Mouse (Mus musculus) G1E (cell line): Measurements from ENCODE around the gene Gm6583. TPM values are rescaled to one million over a fixed set of nuclear protein-coding genes. Genes with fewer than 3 reads are reported as not detected.

Experiments used
- ATAC-seq: 2 replicates; pipeline ENCODE4 v1.8.0; 2016; ENCODE audit warnings: mild to moderate bottlenecking; ENCODE audit not compliant: insufficient number of reproducible peaks, poor library complexity, low FRiP score, severe bottlenecking; ENCODE audit errors: extremely low read depth
- DNase-seq: peaks from one replicate; pipeline ENCODE4 v3.0.0; 2012; ENCODE audit warnings: low spot score
- H3K27me3 ChIP-seq: 2 replicates; pipeline ENCODE4 v1.6.1; 2012; ENCODE audit warnings: mild to moderate bottlenecking, low read length, inconsistent platforms; ENCODE audit not compliant: insufficient read depth
- H3K36me3 ChIP-seq: replicated peaks from 2 replicates; pipeline ENCODE3; 2012; ENCODE audit warnings: mild to moderate bottlenecking, inconsistent platforms
- H3K4me1 ChIP-seq: 2 replicates; pipeline ENCODE4 v1.6.1; 2012; ENCODE audit warnings: low read depth, low read length, inconsistent platforms, mixed read lengths; ENCODE audit not compliant: insufficient read depth
- H3K4me3 ChIP-seq: 2 replicates; pipeline ENCODE4 v1.5.1; 2012; ENCODE audit warnings: low read depth, mild to moderate bottlenecking, inconsistent platforms, low read length, moderate library complexity, mixed read lengths
- H3K9me3 ChIP-seq: replicated peaks from 2 replicates; pipeline ENCODE4 v1.6.1; 2012; ENCODE audit warnings: inconsistent platforms
- CTCF ChIP-seq: IDR thresholded peaks from 2 replicates; pipeline ENCODE4 v1.5.1; 2012; ENCODE audit warnings: low read depth, low read length, inconsistent platforms, mixed read lengths
- GATA1 ChIP-seq: IDR thresholded peaks from 2 replicates; pipeline ENCODE4 v1.6.1; 2012; ENCODE audit warnings: borderline replicate concordance, low read length, inconsistent platforms, mixed read lengths
- GATA2 ChIP-seq: IDR thresholded peaks from 2 replicates; pipeline ENCODE4 v1.6.1; 2012; ENCODE audit warnings: low read depth, low read length, inconsistent platforms, borderline replicate concordance
- POLR2AphosphoS5 ChIP-seq: IDR thresholded peaks from 2 replicates; pipeline ENCODE4 v1.6.1; 2012; ENCODE audit warnings: low read depth, low read length, inconsistent platforms; ENCODE audit not compliant: insufficient replicate concordance
- TAL1 ChIP-seq: conservative IDR thresholded peaks from 2 replicates; pipeline ENCODE4 v1.6.1; 2012; ENCODE audit warnings: low read depth, low read length, inconsistent platforms, mixed read lengths
- polyA plus RNA-seq: library from polyadenylated mRNA; stranded (reverse); fragments of >175 nt; gene quantifications from 2 replicates; pipeline ENCODE4 v1.2.3, GENCODE M21; 2012
- total RNA-seq, 2 experiments: library from RNA; stranded (forward) in 1 of 2; stranded (reverse) in 1 of 2; fragments of 200-1000 nt in 1 of 2; fragments of >200 nt in 1 of 2; fragmentation: Nextera tagmentation in 1 of 2; gene quantifications; 2 replicates each; pipeline ENCODE4 v1.2.3; 2014 to 2017

The Gm6583 gene
- total and polyA plus RNA-seq, 3 experiments: not detected

- no peaks in the 10 kb centered on the region; the same call in 1 of the 2 replicates for H3K4me1 ChIP-seq
- H3K27me3 ChIP-seq: peaks cover 6% of the 10 kb centered on the region; the same call in 1 of the 2 replicates
- TF ChIP-seq TAL1 (no peak), POLR2AphosphoS5 (no peak), GATA1 (no peak), CTCF (no peak), GATA2 (no peak)
- H3K4me3 ChIP-seq: no peak overlapping the region
- peaks cover 16% of the 10 kb centered on the region for H3K9me3 ChIP-seq
- H3K36me3 ChIP-seq: no peaks in the 10 kb centered on the region
- DNase-seq (no peak), ATAC-seq (no peak)
Observed at GRCm38 (mm10) chr5:112393741-112394414, 38.0 kb upstream of the Gm6583 start.

DNA sequence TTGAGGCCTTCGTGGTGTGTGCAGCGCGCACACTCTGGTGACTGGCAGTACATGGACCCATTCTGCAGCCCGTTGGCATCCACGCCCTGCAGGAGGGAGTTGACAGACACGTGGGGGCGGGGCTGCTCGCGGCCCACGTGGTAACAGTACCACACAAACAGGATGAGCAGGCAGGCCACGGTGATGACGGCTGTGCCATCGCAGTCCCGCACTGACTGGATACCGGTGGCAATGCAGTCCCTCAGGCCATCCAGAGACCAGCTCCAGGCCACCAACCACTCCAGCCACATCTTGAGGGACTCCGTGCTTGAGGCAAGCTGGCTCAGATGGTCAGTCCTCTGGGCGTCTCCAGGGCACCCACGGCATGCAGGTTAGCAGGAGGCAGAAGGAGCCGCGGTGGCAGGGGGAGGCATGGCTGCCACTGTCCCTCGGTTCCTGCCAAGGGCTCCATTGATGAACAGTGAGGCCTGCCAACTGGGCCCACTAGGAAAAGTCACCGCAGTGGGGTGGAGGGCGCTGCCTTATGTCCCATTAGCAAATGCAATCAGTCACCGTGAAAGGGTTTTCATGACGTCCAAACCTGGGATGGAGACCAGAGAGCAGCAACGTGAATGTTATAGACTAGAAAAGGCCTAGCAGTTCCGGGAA is 36.0 kb upstream of the Gm6583 start:
- no peak for ATAC-seq
- TF ChIP-seq GATA2 (no peak), CTCF (no peak), POLR2AphosphoS5 (no peak), GATA1 (no peak), TAL1 (no peak)
- no peak for DNase-seq
- H3K36me3 ChIP-seq: no peaks in the 10 kb centered on the region
- H3K4me1 ChIP-seq: no peaks in the 10 kb centered on the region; the same call in 1 of the 2 replicates
- H3K27me3 ChIP-seq: peaks cover 12% of the 10 kb centered on the region
- 0 out of 2 replicates have a peak overlapping the region, but pooled peaks have one; percentile 13 for H3K4me3 ChIP-seq
- H3K9me3 ChIP-seq: peaks cover 14% of the 10 kb centered on the region

GRCm38 (mm10) chr5:112391002-112391401 is 35.2 kb upstream of the Gm6583 start:
- DNase-seq: no peak
- ATAC-seq: no peak
- peaks cover 14% of the 10 kb centered on the region for H3K9me3 ChIP-seq
- peaks cover 12% of the 10 kb centered on the region for H3K27me3 ChIP-seq
- no peak for TF ChIP-seq GATA1
- no peak for TF ChIP-seq CTCF
- TF ChIP-seq GATA2: no peak
- no peak for TF ChIP-seq POLR2AphosphoS5
- no peak for TF ChIP-seq TAL1
- H3K4me1 ChIP-seq: peaks cover 6% of the 10 kb centered on the region
- H3K36me3 ChIP-seq: no peaks in the 10 kb centered on the region
- H3K4me3 ChIP-seq: no peak overlapping the region

DNA sequence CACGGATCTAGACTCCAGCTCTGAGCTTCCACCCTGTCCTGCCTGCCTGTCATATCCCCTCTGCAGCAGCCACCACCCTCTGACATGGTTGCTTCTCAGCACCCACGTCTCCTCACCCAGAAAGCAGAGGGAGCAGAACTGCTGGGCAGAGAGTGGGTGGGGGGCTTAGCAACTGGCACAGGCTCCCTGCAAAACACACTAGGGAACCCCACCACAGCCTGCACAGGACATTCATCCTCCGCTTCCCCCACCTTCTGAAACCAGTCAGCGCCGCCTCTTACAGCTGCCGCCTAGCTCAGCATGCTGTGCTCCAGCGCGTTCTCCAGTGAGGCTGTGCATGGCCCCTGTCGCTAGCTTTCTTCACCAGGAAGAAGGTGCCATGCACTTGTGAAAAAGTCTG is 33.5 kb upstream of the Gm6583 start:
- no peak for DNase-seq
- peaks cover 14% of the 10 kb centered on the region for H3K4me1 ChIP-seq
- no peak overlapping the region for H3K4me3 ChIP-seq
- H3K27me3 ChIP-seq: peaks cover 8% of the 10 kb centered on the region
- TF ChIP-seq GATA2 (no peak), CTCF (no peak), GATA1 (no peak)
- ATAC-seq: no peak
- peaks cover 4% of the 10 kb centered on the region for H3K9me3 ChIP-seq
- no peaks in the 10 kb centered on the region for H3K36me3 ChIP-seq

- DNase-seq: no peak
- ATAC-seq: no peak
- Histone ChIP-seq H3K27me3 (peaks cover 9% of the 10 kb centered on the region), H3K4me1 (peaks cover 17% of the 10 kb centered on the region), H3K9me3 (no peaks in the 10 kb centered on the region), H3K36me3 (peaks cover 7% of the 10 kb centered on the region), H3K4me3 (no peak overlapping the region)
- TF ChIP-seq TAL1 (no peak), GATA2 (no peak), POLR2AphosphoS5 (no peak), CTCF (no peak), GATA1 (no peak)
Observed at GRCm38 (mm10) chr5:112385973-112386372, 30.1 kb upstream of the Gm6583 start.

DNA sequence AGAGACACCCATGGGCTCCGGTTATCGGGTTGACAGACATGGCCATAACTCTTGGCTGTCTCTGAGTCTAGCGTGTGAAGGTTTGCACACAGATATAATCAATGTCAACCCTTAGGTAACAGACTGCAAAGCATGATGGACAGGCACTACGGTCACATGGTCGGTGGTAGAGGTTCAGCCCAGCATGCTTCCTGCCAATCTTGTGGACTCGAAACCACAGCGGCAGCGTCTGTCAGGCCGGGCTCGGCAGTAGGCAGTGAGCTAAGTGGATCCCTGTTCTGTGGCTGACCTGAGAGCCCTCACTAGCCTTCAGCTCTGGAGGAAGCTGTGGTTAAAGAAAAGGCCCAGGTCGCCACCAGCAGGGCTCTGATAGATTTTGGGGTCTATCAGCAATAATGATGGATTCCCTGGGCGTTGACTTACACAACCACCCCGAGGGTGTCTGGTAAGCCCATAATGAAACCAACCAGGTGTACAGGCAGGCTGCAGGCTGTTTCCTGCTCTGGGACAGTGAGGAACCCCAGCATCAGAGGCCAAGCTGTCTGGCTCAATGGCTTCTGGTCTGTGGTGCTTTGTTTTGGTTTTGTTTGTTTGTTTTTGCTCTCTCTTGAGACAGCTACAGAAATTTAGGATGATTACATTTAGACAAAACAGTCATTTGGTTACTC is 29.1 kb upstream of the Gm6583 start:
- Histone ChIP-seq H3K36me3 (peaks cover 17% of the 10 kb centered on the region), H3K4me3 (no peak overlapping the region), H3K4me1 (peaks cover 17% of the 10 kb centered on the region)

More for the DNA sequence above, 29.1 kb upstream of the Gm6583 start:
- DNase-seq: no peak
- Histone ChIP-seq H3K27me3 (peaks cover 9% of the 10 kb centered on the region), H3K9me3 (no peaks in the 10 kb centered on the region)
- TF ChIP-seq GATA1: no peak
- no peak for TF ChIP-seq TAL1
- no peak for TF ChIP-seq CTCF
- TF ChIP-seq POLR2AphosphoS5: no peak
- TF ChIP-seq GATA2: no peak
- ATAC-seq: no peak
